Mouse (Mus musculus): ENCODE measurements around the gene Zfp110.

GRCm38 (mm10) chr7:12815566-12815965, 19.0 kb upstream of the Zfp110 start:
- no peak for TF ChIP-seq POLR2A (IDR thresholded peaks at IDR 0.05; ENCODE audit: borderline replicate concordance, extremely low read depth, insufficient read depth, insufficient read length, poor library complexity, severe bottlenecking)
- no peak for TF ChIP-seq CTCF (IDR thresholded peaks at IDR 0.05; ENCODE audit: borderline replicate concordance, extremely low read depth, insufficient read depth, insufficient read length)
